Mouse (Mus musculus) forebrain, embryonic 12.5 days (tissue): ENCODE results near the gene Arl11. TPM values are rescaled to one million over a fixed set of nuclear protein-coding genes. Genes with fewer than 3 reads are reported as not detected.
"Not testable (repeated sequence)": the region's sequence is repeated elsewhere in the genome, so short reads cannot be mapped to it uniquely, and the experiment has no call there.

Experiments
- ATAC-seq: fragments of 200-750 bp; cut with Nextera tagmentation; 2 replicates; pipeline ENCODE4 v1.8.0; 2017; ENCODE audit warnings: moderate TSS enrichment; ENCODE audit not compliant: low FRiP score
- H3K27ac ChIP-seq: fragments of 300-500 bp; sonication (generic); 2 replicates; pipeline ENCODE4 v1.5.1; 2016; ENCODE audit warnings: mild to moderate bottlenecking
- H3K27me3 ChIP-seq: fragments of 300-500 bp; sonication (generic); 2 replicates; pipeline ENCODE4 v1.6.1; 2016; ENCODE audit warnings: mild to moderate bottlenecking
- H3K36me3 ChIP-seq: fragments of 300-500 bp; sonication (generic); replicated peaks from 2 replicates; pipeline ENCODE4 v1.6.1; 2016; ENCODE audit warnings: mild to moderate bottlenecking
- H3K4me1 ChIP-seq: fragments of 300-500 bp; sonication (generic); 2 replicates; pipeline ENCODE4 v1.6.1; 2016
- H3K4me2 ChIP-seq: fragments of 300-500 bp; sonication (generic); 2 replicates; pipeline ENCODE4 v1.6.1; 2016; ENCODE audit warnings: mild to moderate bottlenecking, moderate library complexity
- H3K4me3 ChIP-seq: fragments of 300-500 bp; sonication (generic); replicated peaks from 2 replicates; pipeline ENCODE4 v1.5.1; 2016; ENCODE audit warnings: mild to moderate bottlenecking
- H3K9ac ChIP-seq: fragments of 300-500 bp; sonication (generic); 2 replicates; pipeline ENCODE4 v1.6.1; 2016; ENCODE audit warnings: mild to moderate bottlenecking
- H3K9me3 ChIP-seq: fragments of 300-500 bp; sonication (generic); 2 replicates; pipeline ENCODE4 v1.6.1; 2016
- WGBS: fragments of 180-500 bp; shearing (Covaris S2); methylation state at CpG from one replicate; pipeline ENCODE4 v1.1.7; 2016; 5-methylcytosine and 5-hydroxymethylcytosine counted together
- polyA plus RNA-seq: library from polyadenylated mRNA; unstranded; fragments of >200 nt; fragmentation: Nextera tagmentation; extraction: Ambion mirVana; gene quantifications from 2 replicates; pipeline ENCODE4 v1.2.1, GENCODE M21; 2016

The Arl11 gene
- polyA plus RNA-seq, 1 experiment from 2014 or later, result 0.26 TPM

DNA sequence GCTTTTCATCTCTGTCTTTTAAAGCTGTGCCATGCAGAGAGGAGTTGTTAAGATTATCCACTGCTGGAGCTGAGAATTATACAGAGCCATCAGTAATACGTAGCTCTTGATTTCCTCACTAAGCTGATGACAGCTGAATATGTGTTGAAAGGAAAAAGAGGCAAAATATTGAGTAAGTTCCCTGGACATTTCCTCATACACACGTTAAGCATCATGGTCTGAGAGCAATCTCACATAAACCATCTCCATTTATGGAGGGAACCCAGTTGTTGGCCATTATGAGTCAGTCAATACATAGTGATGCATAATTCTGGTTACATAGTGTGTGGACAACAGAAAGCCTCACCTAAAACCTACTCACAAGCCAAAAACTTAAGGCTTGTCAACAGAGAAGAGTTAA, 7.1 kb upstream of the Arl11 start:
- H3K4me3 ChIP-seq, result no peak overlapping the region
- H3K9ac ChIP-seq, result no peak overlapping the region
- H3K9me3 ChIP-seq, result no peaks in the 10 kb centered on the region
- no peaks in the 10 kb centered on the region for H3K36me3 ChIP-seq
- no peak overlapping the region for H3K27ac ChIP-seq
- no peak for ATAC-seq
- WGBS, result 70% methylated on average over 2 of the region's 2 CpGs
- H3K4me2 ChIP-seq, result no peak overlapping the region
- H3K27me3 ChIP-seq, result no peaks in the 10 kb centered on the region
- H3K4me1 ChIP-seq, result no peaks in the 10 kb centered on the region

DNA sequence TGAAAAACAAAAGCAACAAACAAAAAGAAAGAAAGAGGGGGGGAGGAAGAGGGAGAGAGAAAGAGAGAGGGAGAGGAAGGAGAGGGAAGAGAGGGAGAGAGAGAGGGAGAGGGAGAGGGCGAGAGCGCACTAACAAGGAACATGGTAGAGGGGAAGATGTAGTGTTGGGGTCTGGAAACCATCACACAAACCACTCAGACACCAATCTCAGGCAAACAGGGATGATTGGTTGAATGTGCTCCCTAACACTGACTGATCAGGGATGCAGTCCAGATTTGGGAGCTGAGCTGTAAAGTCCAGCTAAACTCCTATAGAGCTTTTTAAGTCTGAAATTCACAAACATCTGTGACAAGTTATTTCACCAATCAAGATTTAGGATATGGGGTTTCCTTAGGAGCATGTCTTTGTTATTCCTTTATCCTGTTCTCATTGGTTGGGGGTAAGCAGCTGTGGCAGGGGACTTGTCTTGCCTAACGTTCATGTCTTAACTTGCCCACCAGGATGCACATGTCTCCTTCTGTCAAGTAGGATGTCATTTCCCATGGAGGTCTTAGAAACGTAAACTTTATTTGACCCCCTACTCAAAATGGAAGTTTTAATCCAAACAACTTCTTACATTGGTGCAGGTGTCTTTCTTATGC, 5.5 kb upstream of the Arl11 start:
- 82% methylated on average over 4 of the region's 4 CpGs for WGBS

GRCm38 (mm10) chr14:61310036-61310772, 651 bp downstream of the Arl11 start:
- no peaks in the 10 kb centered on the region for H3K27me3 ChIP-seq
- H3K4me1 ChIP-seq, result peaks cover 6% of the 10 kb centered on the region
- no peak overlapping the region for H3K4me3 ChIP-seq
- no peaks in the 10 kb centered on the region for H3K9me3 ChIP-seq
- H3K36me3 ChIP-seq, result no peaks in the 10 kb centered on the region
- no peak overlapping the region for H3K9ac ChIP-seq
- H3K27ac ChIP-seq, result no peak overlapping the region
- no peak overlapping the region for H3K4me2 ChIP-seq
- WGBS, result 77% methylated on average over 7 of the region's 7 CpGs
- ATAC-seq, result no peak

More for the DNA sequence above, 5.5 kb upstream of the Arl11 start:
- Histone ChIP-seq H3K36me3 (no peaks in the 10 kb centered on the region), H3K27me3 (no peaks in the 10 kb centered on the region), H3K9ac (no peak overlapping the region), H3K27ac (no peak overlapping the region), H3K4me1 (no peaks in the 10 kb centered on the region), H3K4me2 (no peak overlapping the region), H3K4me3 (no peak overlapping the region), H3K9me3 (no peaks in the 10 kb centered on the region)
- no peak for ATAC-seq

GRCm38 (mm10) chr14:61310963-61311362, 1.4 kb downstream of the Arl11 start:
- ATAC-seq, result no peak
- Histone ChIP-seq H3K27me3 (no peaks in the 10 kb centered on the region), H3K4me3 (no peak overlapping the region), H3K9ac (no peak overlapping the region), H3K36me3 (no peaks in the 10 kb centered on the region), H3K27ac (no peak overlapping the region), H3K4me1 (peaks cover 6% of the 10 kb centered on the region), H3K4me2 (no peak overlapping the region), H3K9me3 (no peaks in the 10 kb centered on the region)
- 75% methylated on average over 12 of the region's 12 CpGs for WGBS

DNA sequence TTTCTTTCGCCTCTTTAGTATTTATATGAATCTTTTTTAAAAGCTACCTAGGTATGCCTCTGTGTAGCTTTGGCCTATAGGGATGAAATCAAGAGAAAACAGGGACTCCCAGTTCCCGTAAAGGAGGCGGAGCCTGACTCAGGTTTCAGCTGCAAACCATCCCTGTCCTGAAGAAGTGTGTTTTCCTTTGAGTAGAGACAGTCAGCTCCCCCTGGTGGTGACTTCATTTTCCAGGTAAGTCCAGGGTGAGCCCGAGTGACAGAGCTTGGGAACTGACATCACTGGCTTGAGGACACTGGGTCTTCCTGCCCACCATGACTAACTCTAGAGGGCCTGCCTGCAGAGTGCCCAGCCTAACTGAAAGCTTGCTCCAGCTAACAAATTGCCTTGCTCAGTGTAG, 7.3 kb downstream of the Arl11 start:
- Histone ChIP-seq H3K9me3 (no peaks in the 10 kb centered on the region), H3K27me3 (no peaks in the 10 kb centered on the region), H3K4me2 (no peak overlapping the region), H3K36me3 (no peaks in the 10 kb centered on the region), H3K4me3 (no peak overlapping the region), H3K9ac (no peak overlapping the region), H3K27ac (no peak overlapping the region), H3K4me1 (no peaks in the 10 kb centered on the region)
- no peak for ATAC-seq
- WGBS, result 40% methylated on average over 4 of the region's 4 CpGs

GRCm38 (mm10) chr14:61320765-61321164, 11.2 kb downstream of the Arl11 start:
- Histone ChIP-seq H3K9me3 (0 out of 2 replicates have a peak, but pooled peaks cover 10% of the 10 kb centered on the region), H3K4me1 (no peaks in the 10 kb centered on the region), H3K4me3 (no peak overlapping the region), H3K27me3 (no peaks in the 10 kb centered on the region), H3K9ac (no peak overlapping the region), H3K27ac (no peak overlapping the region), H3K4me2 (no peak overlapping the region), H3K36me3 (no peaks in the 10 kb centered on the region)
- no peak for ATAC-seq
- WGBS, result 86% methylated on average over 1 of the region's 1 CpGs

DNA sequence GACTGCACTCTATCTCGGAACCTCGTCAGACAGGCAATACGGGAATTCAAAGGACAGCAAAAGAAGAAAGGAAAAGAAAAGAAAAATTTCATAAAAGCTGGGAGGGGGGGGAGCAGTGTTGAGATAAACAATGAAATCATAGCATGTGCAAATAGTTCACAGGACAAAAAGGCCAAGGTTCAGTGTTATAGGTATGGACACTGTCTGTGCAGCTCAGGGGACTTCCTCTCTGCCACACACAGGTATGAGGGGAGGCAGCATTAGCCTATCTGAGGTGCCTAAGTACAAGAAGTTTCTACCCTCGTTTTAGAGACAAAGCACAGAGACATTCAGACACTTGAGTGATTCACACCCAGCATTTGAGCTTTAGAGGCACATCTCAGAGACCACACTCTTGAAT, 11.6 kb downstream of the Arl11 start:
- Histone ChIP-seq H3K36me3 (no peaks in the 10 kb centered on the region), H3K9me3 (0 out of 2 replicates have a peak, but pooled peaks cover 10% of the 10 kb centered on the region), H3K27ac (no peak overlapping the region), H3K4me1 (no peaks in the 10 kb centered on the region), H3K4me2 (no peak overlapping the region), H3K27me3 (no peaks in the 10 kb centered on the region), H3K4me3 (no peak overlapping the region), H3K9ac (no peak overlapping the region)
- no peak for ATAC-seq
- WGBS, result 88% methylated on average over 4 of the region's 4 CpGs

- H3K27me3 ChIP-seq, result no peaks in the 10 kb centered on the region
- WGBS, result 94% methylated on average over 1 of the region's 1 CpGs
- H3K4me3 ChIP-seq, result no peak overlapping the region
- peaks cover 8% of the 10 kb centered on the region for H3K4me1 ChIP-seq
- no peak overlapping the region for H3K4me2 ChIP-seq
- ATAC-seq, result no peak
- no peak overlapping the region for H3K27ac ChIP-seq
- no peaks in the 10 kb centered on the region for H3K36me3 ChIP-seq
- H3K9me3 ChIP-seq, result 0 out of 2 replicates have a peak, but pooled peaks cover 10% of the 10 kb centered on the region
- H3K9ac ChIP-seq, result no peak overlapping the region
Observed at GRCm38 (mm10) chr14:61322740-61323139, 13.2 kb downstream of the Arl11 start.

GRCm38 (mm10) chr14:61327007-61327406, 17.5 kb downstream of the Arl11 start:
- H3K27ac ChIP-seq, H3K4me3 ChIP-seq, H3K9me3 ChIP-seq, ATAC-seq, H3K36me3 ChIP-seq, H3K9ac ChIP-seq, H3K4me2 ChIP-seq, H3K27me3 ChIP-seq: not testable (repeated sequence)
- WGBS, result 19% methylated on average over 6 of the region's 6 CpGs
- peaks cover 24% of the 10 kb centered on the region for H3K4me1 ChIP-seq

DNA sequence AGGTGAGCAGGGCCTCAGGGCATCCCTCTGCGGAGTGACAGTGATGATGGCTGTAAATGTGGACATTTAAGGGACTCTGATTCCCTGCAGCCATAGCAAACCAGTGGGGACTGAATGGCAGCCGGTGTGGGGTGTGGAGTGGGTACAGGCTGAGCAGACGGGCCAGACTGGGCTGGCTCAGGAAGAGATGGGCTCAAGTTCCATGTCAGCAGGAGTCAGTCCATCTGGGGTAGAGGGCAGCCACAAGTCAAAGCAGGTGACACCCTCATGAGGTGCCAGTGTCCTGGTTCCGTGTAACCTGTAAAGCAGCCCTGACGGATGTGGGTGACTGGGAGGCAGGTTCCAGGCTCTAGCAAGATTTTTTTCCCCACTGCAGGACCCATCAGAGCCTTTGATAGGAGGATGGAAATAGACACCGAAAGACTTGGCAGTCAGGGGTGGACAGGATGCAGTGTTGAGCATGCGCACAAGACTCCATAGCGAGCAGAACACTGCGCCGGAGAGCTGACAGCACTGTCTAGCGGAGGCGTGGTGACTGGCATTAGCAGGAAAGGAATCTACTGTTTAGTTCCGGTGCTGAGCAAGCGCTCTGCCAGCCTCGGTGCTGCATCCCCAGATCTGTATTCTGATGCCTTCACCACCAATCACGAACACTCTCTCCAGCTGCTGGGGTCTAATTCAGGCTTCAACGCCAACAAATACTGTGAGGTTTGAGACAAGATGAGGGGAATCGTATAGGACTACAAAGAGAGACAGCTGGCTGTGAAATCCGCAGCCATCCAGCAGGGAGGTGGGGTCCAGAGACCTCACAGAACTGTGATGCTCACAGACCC, 18.3 kb downstream of the Arl11 start:
- Histone ChIP-seq H3K27me3 (no peaks in the 10 kb centered on the region), H3K4me3 (peak overlapping the region; percentile 24), H3K4me1 (peaks cover 24% of the 10 kb centered on the region), H3K36me3 (no peaks in the 10 kb centered on the region), H3K9ac (peak overlapping the region; percentile 27; the same call in 1 of the 2 replicates), H3K4me2 (peak overlapping the region; percentile 45), H3K27ac (peak overlapping the region; percentile 61), H3K9me3 (0 out of 2 replicates have a peak, but pooled peaks cover 3% of the 10 kb centered on the region)
- 34% methylated on average over 19 of the region's 19 CpGs for WGBS
- ATAC-seq, result peak; percentile 84

DNA sequence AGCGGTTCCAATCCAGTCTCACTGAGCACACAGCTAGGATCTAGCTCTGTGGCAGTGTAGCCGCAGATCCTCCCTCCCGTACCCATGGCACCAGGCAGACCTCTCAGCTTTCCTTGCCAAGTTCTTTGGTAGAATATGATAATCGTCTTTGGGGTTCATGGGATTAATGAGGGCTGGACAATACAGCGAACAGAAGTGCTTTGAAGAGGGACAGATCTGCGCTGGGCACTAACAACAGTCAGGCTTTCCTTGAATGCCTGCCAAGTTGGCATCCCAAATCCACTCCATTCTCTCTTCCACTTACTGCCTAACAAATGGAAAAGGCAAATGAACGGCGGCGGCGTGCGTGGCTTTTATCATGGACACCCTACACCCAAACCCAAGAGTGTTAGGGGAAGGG, 21.0 kb downstream of the Arl11 start:
- Histone ChIP-seq H3K27me3 (no peaks in the 10 kb centered on the region), H3K9ac (no peak overlapping the region), H3K36me3 (no peaks in the 10 kb centered on the region), H3K27ac (peak overlapping the region; percentile 83), H3K9me3 (no peaks in the 10 kb centered on the region), H3K4me3 (no peak overlapping the region), H3K4me1 (peaks cover 24% of the 10 kb centered on the region), H3K4me2 (no peak overlapping the region; the same call in 1 of the 2 replicates)
- peak; percentile 39; the same call in 1 of the 2 replicates for ATAC-seq
- 51% methylated on average over 11 of the region's 11 CpGs for WGBS

GRCm38 (mm10) chr14:61330996-61331561, 21.5 kb downstream of the Arl11 start:
- 23% methylated on average over 13 of the region's 13 CpGs for WGBS
- Histone ChIP-seq H3K4me3 (no peak overlapping the region), H3K27ac (peak overlapping the region; percentile 83), H3K36me3 (no peaks in the 10 kb centered on the region), H3K4me2 (no peak overlapping the region; the same call in 1 of the 2 replicates), H3K27me3 (no peaks in the 10 kb centered on the region), H3K9me3 (no peaks in the 10 kb centered on the region), H3K4me1 (peaks cover 24% of the 10 kb centered on the region), H3K9ac (no peak overlapping the region)
- peak; percentile 83 for ATAC-seq
